In genomic region chr7:97447050-97447531, GRCm38 (mm10) we compare ENCODE assay signal across 9 mouse cellular contexts. TPM values are rescaled to one million over a fixed set of nuclear protein-coding genes. Genes with fewer than 3 reads are reported as not detected.
DNase-seq lines count a peak whose midpoint lies in the region; ATAC-seq and TF ChIP-seq lines count a peak whose summit lies in the region.
"Had no signal": no experiment of that assay in that cellular context is flagged by ENCODE, and none has a peak within 500 bp of the region (broad histone marks: within the 10 kb centered on the region; RNA-seq: fewer than 3 reads in every experiment).

No protein-coding gene starts in this region.

- no peak overlapping the region for H3K9ac ChIP-seq in kidney, embryonic 16.5 days (replicated peaks; ENCODE audit: low read length)
- H3K9ac ChIP-seq in midbrain, postnatal 0 days (replicated peaks; ENCODE audit: low read length, poor library complexity, severe bottlenecking) = no peak overlapping the region

- H3K36me3 ChIP-seq in thymus, adult 2 months (ENCODE audit: control insufficient read depth, insufficient read depth, low read length) = no peaks in the 10 kb centered on the region
- no peaks in the 10 kb centered on the region for H3K36me3 ChIP-seq in kidney, embryonic 16.5 days (ENCODE audit: insufficient read depth, low read length)
- no peaks in the 10 kb centered on the region for H3K36me3 ChIP-seq in midbrain, postnatal 0 days (ENCODE audit: insufficient read depth, low read length)

- peak in 1 of 2 experiments; percentile 19 for DNase-seq in cerebellum, adult 2 months
- DNase-seq in cerebellum, adult 9-11 months = no peak
- peak; percentile 17 for DNase-seq in thymus, adult 2 months
- DNase-seq in thymus, postnatal 36 days = no peak
- DNase-seq in midbrain, postnatal 0 days (ENCODE audit: low spot score) = peak; percentile 69
- no peak for DNase-seq in embryo, embryonic 10.5 days (ENCODE audit: low spot score)
- DNase-seq in urinary bladder, postnatal 4 days (ENCODE audit: low spot score in 2 of 2) = no peak

- H3K9me3 ChIP-seq in kidney, embryonic 16.5 days (ENCODE audit: low read length) = 0 out of 2 replicates have a peak, but pooled peaks cover 6% of the 10 kb centered on the region
- H3K9me3 ChIP-seq in midbrain, postnatal 0 days (ENCODE audit: low read length) = no peaks in the 10 kb centered on the region

- WGBS in cerebellum, adult 2 months = 70% methylated on average over 6 of the region's 6 CpGs
- WGBS in thymus, adult 2 months = 25% methylated on average over 6 of the region's 6 CpGs
- 62% methylated on average over 6 of the region's 6 CpGs for WGBS in kidney, embryonic 16.5 days
- WGBS in midbrain, postnatal 0 days = 46% methylated on average over 6 of the region's 6 CpGs

- peaks cover 8% of the 10 kb centered on the region for H3K4me1 ChIP-seq in cerebellum, adult 2 months (ENCODE audit: control insufficient read depth, insufficient read depth, low read length)
- peaks cover 17% of the 10 kb centered on the region for H3K4me1 ChIP-seq in thymus, adult 2 months (replicated peaks; ENCODE audit: control insufficient read depth, insufficient read depth, low read length)
- no peaks in the 10 kb centered on the region for H3K4me1 ChIP-seq in kidney, embryonic 16.5 days (ENCODE audit: insufficient read depth, low read length)
- H3K4me1 ChIP-seq in midbrain, postnatal 0 days (ENCODE audit: insufficient read depth, low read length) = no peaks in the 10 kb centered on the region

- TF ChIP-seq POLR2A in cerebellum, adult 2 months (IDR thresholded peaks at IDR 0.05; ENCODE audit: borderline replicate concordance, insufficient read depth, low read length) = no peak
- TF ChIP-seq POLR2A in thymus, adult 2 months (IDR thresholded peaks at IDR 0.05; ENCODE audit: control insufficient read depth, extremely low read depth, insufficient read depth, low read length, poor library complexity) = no peak

- no peak for ATAC-seq in kidney, embryonic 16.5 days (ENCODE audit: low FRiP score, low TSS enrichment)
- peak; percentile 75 for ATAC-seq in midbrain, postnatal 0 days (ENCODE audit: low FRiP score)

- TF ChIP-seq CTCF in cerebellum, adult 2 months (IDR thresholded peaks at IDR 0.05; ENCODE audit: borderline replicate concordance, insufficient read depth, low read depth, low read length) = no peak
- no peak for TF ChIP-seq CTCF in thymus, adult 2 months (IDR thresholded peaks at IDR 0.05; ENCODE audit: borderline replicate concordance, control insufficient read depth, extremely low read depth, insufficient read depth, low read length, poor library complexity)
- TF ChIP-seq CTCF in midbrain, postnatal 0 days (IDR thresholded peaks at IDR 0.05) = peak; percentile 44

- no peaks in the 10 kb centered on the region for H3K27me3 ChIP-seq in cerebellum, adult 2 months (ENCODE audit: control insufficient read depth, insufficient read depth, low read length)
- no peaks in the 10 kb centered on the region for H3K27me3 ChIP-seq in thymus, adult 2 months (ENCODE audit: control insufficient read depth, insufficient read depth, low read length)
- H3K27me3 ChIP-seq in kidney, embryonic 16.5 days (ENCODE audit: insufficient read depth, low read length) = no peaks in the 10 kb centered on the region
- no peaks in the 10 kb centered on the region for H3K27me3 ChIP-seq in midbrain, postnatal 0 days (ENCODE audit: insufficient read depth, low read length)

- no peak overlapping the region for H3K4me3 ChIP-seq in cerebellum, adult 2 months (replicated peaks; ENCODE audit: insufficient read depth, low read depth, low read length)
- H3K4me3 ChIP-seq in thymus, adult 2 months (ENCODE audit: control insufficient read depth, insufficient read depth, low read length) = no peak overlapping the region
- H3K4me3 ChIP-seq in kidney, embryonic 16.5 days (ENCODE audit: low read length) = no peak overlapping the region
- no peak overlapping the region for H3K4me3 ChIP-seq in midbrain, postnatal 0 days (ENCODE audit: low read depth, low read length)
- H3K4me3 ChIP-seq: erythroblast, embryonic 14.5 days had no signal

- peak overlapping the region; percentile 28 for H3K27ac ChIP-seq in cerebellum, adult 2 months (ENCODE audit: insufficient read depth, low read length)
- 0 out of 2 replicates have a peak overlapping the region, but pooled peaks have one; percentile 7 for H3K27ac ChIP-seq in thymus, adult 2 months (ENCODE audit: control insufficient read depth, insufficient read depth, low read length)
- H3K27ac ChIP-seq in kidney, embryonic 16.5 days (ENCODE audit: low read length) = 0 out of 2 replicates have a peak overlapping the region, but pooled peaks have one; percentile 26
- H3K27ac ChIP-seq in midbrain, postnatal 0 days (ENCODE audit: low read depth, low read length) = peak overlapping the region; percentile 69

- H3K4me2 ChIP-seq in kidney, embryonic 16.5 days (replicated peaks; ENCODE audit: low read depth, low read length) = no peak overlapping the region
- no peak overlapping the region for H3K4me2 ChIP-seq in midbrain, postnatal 0 days (ENCODE audit: low read depth, low read length, poor library complexity, severe bottlenecking)

RNA-seq across cellular contexts. Expression of gene Kctd14, which starts 4.0 kb away (rescaled TPM):
- 1.6 and 2.2 TPM in 2 replicates for polyA plus RNA-seq in cerebellum, adult 2 months (2012; rRNA removed)
- 2.7 and 4.9 TPM in 2 replicates for polyA plus RNA-seq in thymus, adult 2 months (2012; rRNA removed)
- 1.2 and 1.4 TPM in 2 replicates for polyA plus RNA-seq in kidney, embryonic 16.5 days (2015; fragmentation: Nextera tagmentation; extraction: Ambion mirVana)
- total RNA-seq in midbrain, postnatal 0 days (2014; rRNA removed) = 0.14 and 0.16 TPM in 2 replicates
- 1.0 and 1.3 TPM in 2 replicates for polyA plus RNA-seq in midbrain, postnatal 0 days (2015; fragmentation: Nextera tagmentation; extraction: Ambion mirVana)

RNA-seq across cellular contexts. Expression of gene Thrsp, which starts 29.6 kb away (rescaled TPM):
- 93.2 and 101 TPM in 2 replicates for polyA plus RNA-seq in cerebellum, adult 2 months (2012; rRNA removed)
- polyA plus RNA-seq in thymus, adult 2 months (2012; rRNA removed) = 116 and 163 TPM in 2 replicates
- polyA plus RNA-seq in kidney, embryonic 16.5 days (2015; fragmentation: Nextera tagmentation; extraction: Ambion mirVana) = 0.81 and 1.2 TPM in 2 replicates
- total RNA-seq in midbrain, postnatal 0 days (2014; rRNA removed) = 0.85 and 1.7 TPM in 2 replicates
- 1.3 and 1.6 TPM in 2 replicates for polyA plus RNA-seq in midbrain, postnatal 0 days (2015; fragmentation: Nextera tagmentation; extraction: Ambion mirVana)
- polyA plus RNA-seq: erythroblast, embryonic 14.5 days had no signal

RNA-seq across cellular contexts. Expression of gene Ints4, which starts 33.7 kb away (rescaled TPM):
- 67.0 and 72.2 TPM in 2 replicates for polyA plus RNA-seq in cerebellum, adult 2 months (2012; rRNA removed)
- polyA plus RNA-seq in thymus, adult 2 months (2012; rRNA removed) = 68.4 and 77.5 TPM in 2 replicates
- polyA plus RNA-seq in kidney, embryonic 16.5 days (2015; fragmentation: Nextera tagmentation; extraction: Ambion mirVana) = 59.2 and 60.4 TPM in 2 replicates
- total RNA-seq in midbrain, postnatal 0 days (2014; rRNA removed) = 31.2 and 32.8 TPM in 2 replicates
- polyA plus RNA-seq in midbrain, postnatal 0 days (2015; fragmentation: Nextera tagmentation; extraction: Ambion mirVana) = 23.0 and 23.3 TPM in 2 replicates

RNA-seq across cellular contexts. Expression of gene Ndufc2, which starts 47.3 kb away (rescaled TPM):
- 376 and 378 TPM in 2 replicates for polyA plus RNA-seq in cerebellum, adult 2 months (2012; rRNA removed)
- 137 and 168 TPM in 2 replicates for polyA plus RNA-seq in thymus, adult 2 months (2012; rRNA removed)
- polyA plus RNA-seq in kidney, embryonic 16.5 days (2015; fragmentation: Nextera tagmentation; extraction: Ambion mirVana) = 324 and 325 TPM in 2 replicates
- total RNA-seq in midbrain, postnatal 0 days (2014; rRNA removed) = 408 and 463 TPM in 2 replicates
- 608 and 638 TPM in 2 replicates for polyA plus RNA-seq in midbrain, postnatal 0 days (2015; fragmentation: Nextera tagmentation; extraction: Ambion mirVana)

Comparison
In these comparisons a context has a peak if more than half of its experiments do, and no peak if none do; other contexts are left out.
1. DNase-seq: peak in thymus, adult 2 months (single experiment) and midbrain, postnatal 0 days (single experiment); none in cerebellum, adult 9-11 months (single experiment), thymus, postnatal 36 days (0 of 2), embryo, embryonic 10.5 days (single experiment) and urinary bladder, postnatal 4 days (0 of 2).
2. H3K27ac ChIP-seq: peak in every context shown above with its lines; median percentile 69 in midbrain, postnatal 0 days; 28 in cerebellum, adult 2 months; 26 in kidney, embryonic 16.5 days; 7 in thymus, adult 2 months.
3. RNA of gene Thrsp, which starts 29.6 kb away (polyA plus RNA-seq): 116 to 163 TPM in thymus, adult 2 months and 93.2 to 101 TPM in cerebellum, adult 2 months; 1.3 to 1.6 TPM in midbrain, postnatal 0 days and 0.81 to 1.2 TPM in kidney, embryonic 16.5 days; every median in the first group is over 10 times any median in the second.